Mouse (Mus musculus): ENCODE results near the gene Rnf138rt1. TPM values are rescaled to one million over a fixed set of nuclear protein-coding genes. Genes with fewer than 3 reads are reported as not detected.
A peak's percentile ranks its signal among the peaks of the same experiment; 100 is the strongest.

Rnf138rt1 gene
- total RNA-seq (2021), result under 1 TPM; 0.66 to 0.72 TPM
- polyA plus RNA-seq (2012; rRNA removed), result 0.35 and 0.49 TPM in 2 replicates
- long read RNA-seq, partial matches to known transcripts, result 0 of 2 reads
- long read RNA-seq, other reads (novel, unspliced or antisense), result 0 of 2 reads

GRCm38 (mm10) chrX:163760617-163761434, at the start of gene Rnf138rt1:
Rnf138rt1 (minus strand) TSS chrX:163761329.
- peak; percentile 61 for DNase-seq

GRCm38 (mm10) chrX:163807270-163807669, 46.1 kb upstream of the Rnf138rt1 start:
- DNase-seq, result no peak

- DNase-seq, result no peak
Observed at GRCm38 (mm10) chrX:163766290-163766689, 5.2 kb upstream of the Rnf138rt1 start.

GRCm38 (mm10) chrX:163761435-163761828, 303 bp upstream of the Rnf138rt1 start:
- DNase-seq, result no peak

- DNase-seq, result no peak
Observed at GRCm38 (mm10) chrX:163745996-163746395, 15.1 kb downstream of the Rnf138rt1 start.

GRCm38 (mm10) chrX:163743896-163744295, 17.2 kb downstream of the Rnf138rt1 start:
- DNase-seq, result no peak

- DNase-seq, result peak; percentile 33
Observed at GRCm38 (mm10) chrX:163738904-163739303, 22.2 kb downstream of the Rnf138rt1 start.

- no peak for DNase-seq
Observed at GRCm38 (mm10) chrX:163734145-163734544, 27.0 kb downstream of the Rnf138rt1 start.

- no peak for DNase-seq
Observed at GRCm38 (mm10) chrX:163723630-163724029, 37.5 kb downstream of the Rnf138rt1 start.

GRCm38 (mm10) chrX:163722785-163723577, 38.1 kb downstream of the Rnf138rt1 start:
- DNase-seq, result no peak

- no peak for DNase-seq
Observed at GRCm38 (mm10) chrX:163720597-163720996, 40.5 kb downstream of the Rnf138rt1 start.

Other genes with a start within 250 kb of the Rnf138rt1 start
- gene Grpr, start 211.7 kb downstream of the Rnf138rt1 start, total RNA-seq (2021), result 1 to 10 TPM; 5.3 to 7.3 TPM
- gene Grpr, start 211.7 kb downstream of the Rnf138rt1 start, polyA plus RNA-seq (2012; rRNA removed), result 1.1 and 1.5 TPM in 2 replicates
- 10 to 100 TPM; 12.1 to 17.2 TPM for gene Ap1s2, start 147.7 kb upstream of the Rnf138rt1 start, total RNA-seq (2021)
- gene Ap1s2, start 147.7 kb upstream of the Rnf138rt1 start, polyA plus RNA-seq (2012; rRNA removed), result 4.6 and 5.0 TPM in 2 replicates
- gene Zrsr2, start 197.3 kb upstream of the Rnf138rt1 start, total RNA-seq (2021), result 10 to 100 TPM; 21.9 to 23.9 TPM
- gene Zrsr2, start 197.3 kb upstream of the Rnf138rt1 start, polyA plus RNA-seq (2012; rRNA removed), result 4.6 and 5.9 TPM in 2 replicates